15 mouse cellular contexts compared by ENCODE assay signal in the genomic region with DNA sequence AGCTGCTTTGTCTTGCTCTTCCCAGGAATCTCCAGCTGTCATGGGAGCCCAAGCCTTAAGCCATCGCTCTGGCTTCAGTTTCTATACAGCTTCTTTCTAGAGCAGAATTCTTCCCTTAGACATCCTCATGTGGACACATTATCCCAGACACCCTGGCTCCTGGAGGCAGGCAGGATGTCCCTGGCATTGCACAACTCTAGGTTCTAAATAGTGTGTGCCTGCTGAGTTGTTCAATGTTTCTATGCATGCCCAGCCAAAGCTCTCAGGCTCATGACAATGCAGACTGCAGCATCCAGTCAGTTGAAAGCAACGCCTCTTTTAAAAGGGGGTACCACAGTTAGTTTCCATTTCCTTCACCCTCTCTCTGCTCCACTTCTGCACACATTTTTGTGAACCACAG.
"Had no signal": no experiment of that assay in that cellular context is flagged by ENCODE, and none has a peak within 500 bp of the region (broad histone marks: within the 10 kb centered on the region; RNA-seq: fewer than 3 reads in every experiment).

No protein-coding gene starts in this region.

- H3K9me3 ChIP-seq: limb, embryonic 13.5 days; midbrain, embryonic 10.5 days; stomach, embryonic 15.5 days had no signal

- H3K4me2 ChIP-seq: limb, embryonic 13.5 days; stomach, embryonic 15.5 days had no signal

- DNase-seq: kidney, adult 11 months; kidney, adult 9 months; kidney, postnatal 36 days; left cerebral cortex, postnatal 4 days; lung, adult 18-20 months; lung, postnatal 4 days; midbrain, embryonic 14.5 days; retina, postnatal 1 day; thymus, adult 2 months; thymus, postnatal 4 days had no signal

- H3K27ac ChIP-seq: kidney, postnatal 0 days; limb, embryonic 13.5 days; liver, embryonic 14.5 days; midbrain, embryonic 10.5 days; stomach, embryonic 15.5 days had no signal

- H3K9ac ChIP-seq: limb, embryonic 13.5 days; liver, embryonic 14.5 days; stomach, embryonic 15.5 days had no signal

- H3K27me3 ChIP-seq: limb, embryonic 13.5 days; stomach, embryonic 15.5 days had no signal

- H3K4me3 ChIP-seq: limb, embryonic 13.5 days; midbrain, embryonic 10.5 days; stomach, embryonic 15.5 days had no signal

- H3K36me3 ChIP-seq: limb, embryonic 13.5 days; midbrain, embryonic 10.5 days; stomach, embryonic 15.5 days had no signal
